Mouse (Mus musculus): ENCODE data around the gene Cyp46a1. TPM values are rescaled to one million over a fixed set of nuclear protein-coding genes. Genes with fewer than 3 reads are reported as not detected.

Cyp46a1 gene
- total RNA-seq, 2 experiments from 2014 or later = 1.7 to 2.1 TPM

DNA sequence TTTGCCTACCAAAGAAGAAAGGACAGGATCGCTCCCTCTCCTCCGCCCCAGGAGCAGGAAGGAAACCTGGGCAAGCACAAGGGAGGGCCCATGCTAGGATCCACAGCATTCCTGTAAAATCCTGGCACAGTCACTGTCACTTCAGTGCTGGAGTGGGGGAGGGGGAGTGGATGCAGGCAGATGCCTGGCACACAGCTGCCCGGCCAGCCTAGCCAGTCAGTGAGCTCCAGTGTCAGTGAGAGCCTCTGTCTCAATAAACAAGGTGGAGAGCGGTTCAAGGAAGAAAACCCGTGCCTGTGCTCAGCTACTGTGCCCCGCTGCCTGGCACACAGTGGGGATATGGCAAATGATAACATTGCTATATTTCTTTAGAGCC is 61.1 kb downstream of the Cyp46a1 start:
- no peak for DNase-seq (ENCODE audit: low spot score in 2 of 2)

DNA sequence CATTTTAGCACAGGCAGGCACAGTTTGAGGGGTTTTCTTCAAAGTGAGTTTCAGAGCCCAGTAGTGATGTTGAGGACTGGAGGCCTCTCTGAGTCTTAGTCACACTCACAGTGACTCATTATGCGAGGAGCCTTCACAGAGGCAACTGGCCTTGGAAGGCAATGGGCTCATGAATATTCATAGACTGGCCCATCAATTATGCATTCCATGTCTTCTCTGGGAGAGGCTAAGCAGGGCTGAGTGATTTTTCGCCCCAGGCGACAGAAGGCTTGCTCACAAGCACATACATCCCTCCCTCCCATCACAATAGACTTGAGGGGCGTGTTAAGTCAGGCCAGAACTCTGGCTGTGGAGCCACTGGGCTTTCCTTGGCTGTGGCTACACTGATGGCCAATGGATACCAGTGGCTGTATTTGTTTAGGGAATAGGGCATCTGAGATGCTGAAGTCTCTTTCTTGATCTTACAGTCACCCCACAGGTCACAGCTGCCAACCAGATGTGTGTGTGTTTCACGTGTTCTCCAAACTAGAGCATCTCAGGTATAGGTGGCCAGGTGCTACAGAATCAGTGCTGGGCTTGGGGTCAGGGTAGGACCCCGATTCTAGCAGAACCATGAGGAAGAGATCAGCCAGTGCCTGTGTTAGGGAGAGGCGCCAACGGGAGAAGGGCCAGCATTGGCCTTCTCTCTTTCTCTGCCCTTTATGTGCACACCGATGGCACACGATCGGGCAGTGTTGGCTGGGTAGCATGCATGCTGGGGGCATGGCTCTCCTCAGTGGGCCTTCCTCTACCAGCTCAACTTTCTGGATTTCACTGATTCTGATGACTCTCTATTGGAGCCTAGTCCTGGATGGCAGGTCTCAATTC is 62.1 kb downstream of the Cyp46a1 start:
- no peak for DNase-seq (ENCODE audit: low spot score in 2 of 2)

DNA sequence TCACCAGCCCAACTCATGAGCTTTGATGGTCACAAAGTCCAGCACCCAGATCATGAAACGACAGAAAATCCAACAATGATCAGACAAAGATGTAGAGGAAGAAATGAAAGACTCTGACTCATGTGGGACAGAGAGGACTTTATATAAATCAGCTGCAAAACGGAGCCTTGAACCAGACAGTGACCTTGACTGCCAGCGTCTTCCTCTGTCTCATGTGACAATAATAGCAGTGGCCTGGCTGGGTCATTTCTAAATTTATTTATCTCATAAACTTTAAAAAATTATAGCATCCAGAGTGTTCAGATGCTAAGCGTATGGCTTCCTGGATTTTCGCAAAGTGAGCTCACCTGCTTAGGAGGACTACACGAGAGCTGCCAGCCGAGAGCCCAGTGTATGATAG is 64.5 kb downstream of the Cyp46a1 start:
- DNase-seq (ENCODE audit: low spot score in 2 of 2) = no peak

- no peak for DNase-seq (ENCODE audit: low spot score in 2 of 2)
These were observed 65.0 kb downstream of the Cyp46a1 start for GRCm38 (mm10) chr12:108399191-108399590.

GRCm38 (mm10) chr12:108400951-108401350 is 66.8 kb downstream of the Cyp46a1 start:
- DNase-seq (ENCODE audit: low spot score in 2 of 2) = no peak

GRCm38 (mm10) chr12:108403957-108404356 is 69.8 kb downstream of the Cyp46a1 start:
- DNase-seq (ENCODE audit: low spot score in 2 of 2) = no peak

DNA sequence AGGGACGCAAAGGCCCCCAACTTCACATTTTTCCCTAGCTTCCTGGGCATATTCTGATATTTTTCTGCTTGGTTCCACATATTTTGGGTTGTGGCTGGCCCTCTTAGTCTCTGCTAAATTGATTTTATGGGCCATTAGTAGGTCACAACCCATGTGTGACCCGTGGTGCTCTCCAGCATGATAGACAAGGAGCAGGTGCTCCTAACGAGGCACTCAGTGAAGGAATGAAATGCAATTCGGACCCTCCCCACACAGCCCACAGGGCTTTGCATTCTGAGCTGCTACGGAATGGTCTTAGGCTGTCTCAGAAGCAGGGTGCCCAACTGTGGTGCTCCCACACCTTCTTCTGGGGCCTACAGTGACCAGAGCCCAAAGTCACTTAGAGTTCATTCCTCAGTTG is 74.9 kb downstream of the Cyp46a1 start:
- no peak for DNase-seq (ENCODE audit: low spot score in 2 of 2)

GRCm38 (mm10) chr12:108410416-108411208 is 76.4 kb downstream of the Cyp46a1 start:
- DNase-seq (ENCODE audit: low spot score in 2 of 2) = no peak

Other genes starting within 250 kb of the Cyp46a1 start
- gene Setd3, start 155.1 kb upstream of the Cyp46a1 start, total RNA-seq (2021) = 100 to 1,000 TPM; 101 to 127 TPM
- gene Ccnk, start 154.8 kb upstream of the Cyp46a1 start, total RNA-seq (2021) = 10 to 100 TPM; 29.2 to 31.1 TPM
- gene Ccdc85c, start 59.0 kb upstream of the Cyp46a1 start, total RNA-seq (2021) = 10 to 100 TPM; 21.3 to 22.9 TPM
- 1 to 10 TPM in 1 of 2 experiments, under 1 TPM in 1; 0.89 to 1.4 TPM for gene Hhipl1, start 28.1 kb upstream of the Cyp46a1 start, total RNA-seq (2021)
- gene Eml1, start 36.6 kb downstream of the Cyp46a1 start, total RNA-seq (2021) = 10 to 100 TPM; 19.7 to 19.9 TPM
- gene Evl, start 220.3 kb downstream of the Cyp46a1 start, total RNA-seq (2021) = 10 to 100 TPM; 37.3 to 43.4 TPM